Mouse (Mus musculus) gastrocnemius, postnatal 25 days (tissue): ENCODE data around the gene Setd5. TPM values are rescaled to one million over a fixed set of nuclear protein-coding genes. Genes with fewer than 3 reads are reported as not detected.

Experiments
- DNase-seq: peaks from one replicate; pipeline ENCODE4 v3.0.0; 2022
- long read RNA-seq, 2 experiments: library from polyadenylated mRNA; stranded (forward); transcript quantifications; one replicate each; pipeline ENCODE4 v2.0.0; 2021
- total RNA-seq, 2 experiments: library from RNA; stranded (reverse); gene quantifications; 1 replicate in 1 of 2; 2 replicates in 1 of 2; pipeline ENCODE4 v1.2.3; 2021

Setd5 gene
- 10 to 100 TPM; 23.0 to 26.0 TPM for total RNA-seq
- long read RNA-seq, experiment 1, partial matches to known transcripts, result 0 of 7 reads
- long read RNA-seq, experiment 1, other reads (novel, unspliced or antisense), result 7 of 7 reads
- long read RNA-seq, experiment 2, partial matches to known transcripts, result 1 of 4 reads
- long read RNA-seq, experiment 2, other reads (novel, unspliced or antisense), result 3 of 4 reads

GRCm38 (mm10) chr6:113076686-113077516 is at the start of gene Setd5:
Gene Setd5 (plus strand): TSS chr6:113077365.
- DNase-seq, result peak; percentile 99

GRCm38 (mm10) chr6:113027446-113027845 is 49.7 kb upstream of the Setd5 start:
- no peak for DNase-seq

- DNase-seq, result no peak
Observed at GRCm38 (mm10) chr6:113029006-113029405, 48.2 kb upstream of the Setd5 start.

GRCm38 (mm10) chr6:113030553-113030952 is 46.6 kb upstream of the Setd5 start:
- no peak for DNase-seq

- DNase-seq, result no peak
Observed at GRCm38 (mm10) chr6:113030970-113031660, 46.0 kb upstream of the Setd5 start.

GRCm38 (mm10) chr6:113032121-113032520 is 45.0 kb upstream of the Setd5 start:
- DNase-seq, result no peak

GRCm38 (mm10) chr6:113033185-113033584 is 44.0 kb upstream of the Setd5 start:
- DNase-seq, result no peak

GRCm38 (mm10) chr6:113034466-113034865 is 42.7 kb upstream of the Setd5 start:
- DNase-seq, result no peak

- DNase-seq, result no peak
Observed at GRCm38 (mm10) chr6:113036463-113037175, 40.5 kb upstream of the Setd5 start.

- peak; percentile 24 for DNase-seq
Observed at GRCm38 (mm10) chr6:113037946-113038734, 39.0 kb upstream of the Setd5 start.

- DNase-seq, result no peak
Observed at GRCm38 (mm10) chr6:113038735-113039058, 38.5 kb upstream of the Setd5 start.

GRCm38 (mm10) chr6:113040319-113040718 is 36.8 kb upstream of the Setd5 start:
- no peak for DNase-seq

- DNase-seq, result no peak
Observed at GRCm38 (mm10) chr6:113041215-113041990, 35.8 kb upstream of the Setd5 start.

- peak; percentile 14 for DNase-seq
Observed at GRCm38 (mm10) chr6:113045575-113045974, 31.6 kb upstream of the Setd5 start.

GRCm38 (mm10) chr6:113046041-113046975 is 30.9 kb upstream of the Setd5 start, which contains the start of gene Thumpd3:
Gene Thumpd3 (plus strand): TSS chr6:113046225.
- peak; percentile 98 for DNase-seq

GRCm38 (mm10) chr6:113047016-113047746 is 30.0 kb upstream of the Setd5 start:
- no peak for DNase-seq

GRCm38 (mm10) chr6:113048371-113048770 is 28.8 kb upstream of the Setd5 start:
- DNase-seq, result no peak

GRCm38 (mm10) chr6:113049159-113049558 is 28.0 kb upstream of the Setd5 start:
- DNase-seq, result no peak

- DNase-seq, result no peak
Observed at GRCm38 (mm10) chr6:113052972-113053371, 24.2 kb upstream of the Setd5 start.
